Mouse (Mus musculus) hindbrain, embryonic 14.5 days (tissue): ENCODE data around the gene Engase. TPM values are rescaled to one million over a fixed set of nuclear protein-coding genes. Genes with fewer than 3 reads are reported as not detected.

Experiments used
- ATAC-seq: fragments of 200-750 bp; cut with Nextera tagmentation; 2 replicates; pipeline ENCODE4 v1.8.0; 2017; ENCODE audit warnings: moderate number of reproducible peaks, mild to moderate bottlenecking, moderate TSS enrichment, moderate library complexity; ENCODE audit not compliant: low FRiP score
- DNase-seq: peaks from one replicate; pipeline ENCODE4 v3.0.0-alpha.2; 2015; ENCODE audit warnings: low spot score
- H3K27ac ChIP-seq: fragments of 300-500 bp; sonication (generic); 2 replicates; pipeline ENCODE4 v1.5.1; 2014; ENCODE audit warnings: mild to moderate bottlenecking, moderate library complexity
- H3K27me3 ChIP-seq: fragments of 300-500 bp; sonication (generic); 2 replicates; pipeline ENCODE4 v1.6.1; 2014; ENCODE audit warnings: mild to moderate bottlenecking, low read length, mixed read lengths; ENCODE audit not compliant: control insufficient read depth, insufficient read depth
- H3K36me3 ChIP-seq: fragments of 300-500 bp; sonication (generic); replicated peaks from 2 replicates; pipeline ENCODE4 v1.6.1; 2014; ENCODE audit not compliant: control insufficient read depth, insufficient read depth
- H3K4me1 ChIP-seq: fragments of 300-500 bp; sonication (generic); replicated peaks from 2 replicates; pipeline ENCODE4 v1.6.1; 2014; ENCODE audit warnings: antibody characterized with exemption, low read length, mixed read lengths; ENCODE audit not compliant: control insufficient read depth, insufficient read depth
- H3K4me2 ChIP-seq: fragments of 300-500 bp; sonication (generic); replicated peaks from 2 replicates; pipeline ENCODE4 v1.6.1; 2014; ENCODE audit warnings: mild to moderate bottlenecking, moderate library complexity
- H3K4me3 ChIP-seq: fragments of 300-500 bp; sonication (generic); replicated peaks from 2 replicates; pipeline ENCODE4 v1.5.1; 2014; ENCODE audit warnings: mild to moderate bottlenecking, low read length
- H3K9ac ChIP-seq: fragments of 300-500 bp; sonication (generic); 2 replicates; pipeline ENCODE4 v1.6.1; 2014
- H3K9me3 ChIP-seq: fragments of 300-500 bp; sonication (generic); 2 replicates; pipeline ENCODE4 v1.6.1; 2016; ENCODE audit warnings: low read length; ENCODE audit not compliant: control insufficient read depth
- WGBS: fragments of 180-500 bp; shearing (Covaris S2); extraction: QIAGEN DNeasy Blood & Tissue Kit; methylation state at CpG from one replicate; pipeline ENCODE4 v1.1.7; 2014; 5-methylcytosine and 5-hydroxymethylcytosine counted together
- polyA plus RNA-seq: library from polyadenylated mRNA; unstranded; fragments of >200 nt; fragmentation: Nextera tagmentation; extraction: Ambion mirVana; gene quantifications from 2 replicates; pipeline ENCODE4 v1.2.1, GENCODE M21; 2014

Engase gene
- polyA plus RNA-seq, 1 experiment from 2014 or later, result 5.0 TPM

GRCm38 (mm10) chr11:118494001-118494737 is 17.5 kb downstream of the Engase start:
- H3K27me3 ChIP-seq, result no peaks in the 10 kb centered on the region
- peaks cover 18% of the 10 kb centered on the region for H3K4me1 ChIP-seq
- WGBS, result 84% methylated on average over 12 of the region's 12 CpGs

DNA sequence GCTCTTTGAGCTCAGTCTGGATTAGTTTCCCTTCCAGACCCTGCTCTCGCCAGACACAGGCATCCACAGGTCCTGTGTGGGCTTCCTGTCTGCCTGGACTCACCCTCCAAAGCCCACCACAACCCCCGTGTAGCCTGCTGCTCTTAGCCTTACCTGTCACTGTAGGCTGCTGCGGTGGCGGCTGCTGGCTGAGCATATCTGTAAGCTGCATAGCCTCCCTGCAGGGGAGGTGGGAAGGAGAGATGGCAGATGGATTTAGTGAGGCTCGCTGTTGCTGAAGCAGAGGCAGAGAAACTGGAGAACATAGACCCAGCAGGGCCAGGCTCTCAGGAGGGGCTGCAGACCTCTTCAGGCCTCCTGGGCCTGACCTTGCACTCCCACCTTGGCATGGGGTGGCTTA is 18.4 kb downstream of the Engase start:
- DNase-seq, result no peak
- Histone ChIP-seq H3K9ac (no peak overlapping the region), H3K4me3 (no peak overlapping the region), H3K4me2 (no peak overlapping the region), H3K4me1 (peaks cover 9% of the 10 kb centered on the region), H3K9me3 (no peaks in the 10 kb centered on the region), H3K27me3 (no peaks in the 10 kb centered on the region), H3K27ac (no peak overlapping the region), H3K36me3 (no peaks in the 10 kb centered on the region; the same call in none of the 2 replicates)
- ATAC-seq, result no peak
- WGBS, result 53% methylated on average over 5 of the region's 5 CpGs

More at GRCm38 (mm10) chr11:118494001-118494737, 17.5 kb downstream of the Engase start:
- DNase-seq (no peak), ATAC-seq (no peak)
- no peak overlapping the region for H3K9ac ChIP-seq
- no peaks in the 10 kb centered on the region; the same call in 1 of the 2 replicates for H3K36me3 ChIP-seq
- no peak overlapping the region for H3K4me3 ChIP-seq
- no peak overlapping the region for H3K27ac ChIP-seq
- H3K9me3 ChIP-seq, result no peaks in the 10 kb centered on the region
- H3K4me2 ChIP-seq, result no peak overlapping the region

- no peak overlapping the region for H3K27ac ChIP-seq
- H3K36me3 ChIP-seq, result peaks cover 2% of the 10 kb centered on the region; the same call in 1 of the 2 replicates
- WGBS, result 53% methylated on average over 20 of the region's 20 CpGs
- H3K27me3 ChIP-seq, result no peaks in the 10 kb centered on the region
- no peak overlapping the region for H3K4me2 ChIP-seq
- no peak overlapping the region for H3K9ac ChIP-seq
- DNase-seq (no peak), ATAC-seq (no peak)
- H3K9me3 ChIP-seq, result no peaks in the 10 kb centered on the region
- no peaks in the 10 kb centered on the region; the same call in 1 of the 2 replicates for H3K4me1 ChIP-seq
- H3K4me3 ChIP-seq, result no peak overlapping the region
These were observed 19.5 kb downstream of the Engase start for GRCm38 (mm10) chr11:118496066-118496689.

GRCm38 (mm10) chr11:118502990-118503389 is 26.4 kb downstream of the Engase start:
- DNase-seq (no peak), ATAC-seq (no peak)
- no peak overlapping the region for H3K9ac ChIP-seq
- H3K4me3 ChIP-seq, result no peak overlapping the region
- H3K4me2 ChIP-seq, result no peak overlapping the region
- 68% methylated on average over 6 of the region's 6 CpGs for WGBS
- no peak overlapping the region for H3K27ac ChIP-seq
- peaks cover 6% of the 10 kb centered on the region; the same call in 1 of the 2 replicates for H3K36me3 ChIP-seq
- H3K9me3 ChIP-seq, result no peaks in the 10 kb centered on the region
- H3K27me3 ChIP-seq, result no peaks in the 10 kb centered on the region
- no peaks in the 10 kb centered on the region for H3K4me1 ChIP-seq

GRCm38 (mm10) chr11:118503418-118504179 is 27.0 kb downstream of the Engase start:
- WGBS, result 37% methylated on average over 34 of the region's 34 CpGs
- Histone ChIP-seq H3K36me3 (peaks cover 6% of the 10 kb centered on the region; the same call in 1 of the 2 replicates), H3K27ac (no peak overlapping the region)

DNA sequence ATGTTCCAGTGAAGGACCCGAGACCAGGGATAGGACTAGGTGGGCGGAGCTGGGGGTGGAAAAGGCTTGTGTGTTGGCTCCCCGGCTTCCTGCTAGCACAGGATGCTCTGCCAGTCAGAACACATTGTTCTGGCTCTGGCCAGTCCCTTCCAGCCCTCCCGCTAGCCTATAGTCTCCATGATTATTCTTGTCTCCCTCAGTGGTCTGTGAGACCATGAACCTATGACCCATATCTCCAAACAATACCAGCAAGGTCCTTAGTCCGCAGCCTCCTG is 27.5 kb downstream of the Engase start:
- 67% methylated on average over 5 of the region's 5 CpGs for WGBS
- Histone ChIP-seq H3K36me3 (peaks cover 6% of the 10 kb centered on the region; the same call in 1 of the 2 replicates), H3K4me1 (no peaks in the 10 kb centered on the region), H3K9ac (no peak overlapping the region), H3K27me3 (no peaks in the 10 kb centered on the region), H3K4me2 (no peak overlapping the region), H3K9me3 (no peaks in the 10 kb centered on the region), H3K27ac (no peak overlapping the region), H3K4me3 (no peak overlapping the region)
- no peak for ATAC-seq
- no peak for DNase-seq

More at GRCm38 (mm10) chr11:118503418-118504179, 27.0 kb downstream of the Engase start:
- Histone ChIP-seq H3K4me2 (no peak overlapping the region), H3K4me3 (no peak overlapping the region), H3K27me3 (no peaks in the 10 kb centered on the region), H3K9me3 (no peaks in the 10 kb centered on the region), H3K4me1 (no peaks in the 10 kb centered on the region), H3K9ac (no peak overlapping the region)
- DNase-seq (no peak), ATAC-seq (no peak)

GRCm38 (mm10) chr11:118507095-118507494 is 30.5 kb downstream of the Engase start:
- no peaks in the 10 kb centered on the region for H3K9me3 ChIP-seq
- no peak for DNase-seq
- WGBS, result 88% methylated on average over 6 of the region's 6 CpGs
- H3K4me1 ChIP-seq, result peaks cover 7% of the 10 kb centered on the region
- H3K4me3 ChIP-seq, result no peak overlapping the region
- H3K9ac ChIP-seq, result no peak overlapping the region
- no peak overlapping the region for H3K4me2 ChIP-seq
- H3K27ac ChIP-seq, result no peak overlapping the region
- H3K27me3 ChIP-seq, result no peaks in the 10 kb centered on the region
- H3K36me3 ChIP-seq, result no peaks in the 10 kb centered on the region; the same call in 1 of the 2 replicates
- ATAC-seq, result no peak

DNA sequence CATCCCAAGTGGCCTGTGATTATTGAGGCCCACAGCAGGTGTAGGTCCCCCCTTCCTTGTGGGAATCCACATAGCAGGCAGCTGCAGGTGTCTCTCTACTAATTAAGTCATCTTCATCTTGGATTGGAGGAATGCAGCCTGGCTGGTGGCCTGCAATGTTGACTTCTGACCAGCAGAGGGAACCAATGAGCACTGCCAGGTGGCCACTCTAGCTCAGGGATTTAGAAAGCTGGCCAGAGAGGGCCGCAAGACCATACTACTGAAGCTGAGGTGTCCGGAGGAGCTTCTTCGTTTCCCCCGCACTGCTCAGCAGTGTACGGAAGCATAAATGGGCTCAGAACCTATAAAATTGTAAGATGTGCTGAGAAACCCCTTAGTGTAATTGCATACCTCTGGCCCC is 31.3 kb downstream of the Engase start:
- no peaks in the 10 kb centered on the region for H3K9me3 ChIP-seq
- 37% methylated on average over 5 of the region's 5 CpGs for WGBS
- peaks cover 15% of the 10 kb centered on the region for H3K4me1 ChIP-seq
- H3K9ac ChIP-seq, result no peak overlapping the region
- H3K27ac ChIP-seq, result no peak overlapping the region
- no peak overlapping the region for H3K4me3 ChIP-seq
- no peaks in the 10 kb centered on the region; the same call in 1 of the 2 replicates for H3K36me3 ChIP-seq
- H3K27me3 ChIP-seq, result no peaks in the 10 kb centered on the region
- DNase-seq (peak; percentile 90), ATAC-seq (no peak)
- H3K4me2 ChIP-seq, result no peak overlapping the region

DNA sequence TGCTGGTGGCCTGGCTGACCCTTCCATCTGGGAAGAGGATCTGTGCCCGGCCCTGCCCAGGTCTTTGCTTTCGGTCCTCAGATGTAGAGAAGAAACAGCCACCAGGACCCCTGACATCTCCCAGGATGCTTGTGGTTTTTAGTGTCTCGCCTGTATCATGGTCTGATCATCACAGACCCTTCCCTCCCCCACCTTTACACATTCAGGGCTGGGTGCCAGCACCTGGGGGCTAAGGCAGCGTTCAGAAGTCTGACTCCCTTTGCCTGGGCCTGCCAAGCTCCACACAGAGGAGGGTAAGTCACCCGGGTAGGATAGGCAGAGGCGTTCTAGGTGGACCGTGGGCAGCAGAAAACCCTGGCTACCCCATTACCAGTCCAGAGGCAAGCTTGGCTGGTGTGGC is 31.7 kb downstream of the Engase start:
- Histone ChIP-seq H3K4me2 (no peak overlapping the region), H3K27me3 (no peaks in the 10 kb centered on the region), H3K4me1 (peaks cover 20% of the 10 kb centered on the region), H3K27ac (no peak overlapping the region), H3K36me3 (no peaks in the 10 kb centered on the region), H3K9ac (no peak overlapping the region), H3K9me3 (no peaks in the 10 kb centered on the region), H3K4me3 (no peak overlapping the region)
- no peak for DNase-seq
- ATAC-seq, result no peak
- WGBS, result 79% methylated on average over 7 of the region's 7 CpGs
